ENCODE assay signal across 11 mouse cellular contexts in the genomic region with DNA sequence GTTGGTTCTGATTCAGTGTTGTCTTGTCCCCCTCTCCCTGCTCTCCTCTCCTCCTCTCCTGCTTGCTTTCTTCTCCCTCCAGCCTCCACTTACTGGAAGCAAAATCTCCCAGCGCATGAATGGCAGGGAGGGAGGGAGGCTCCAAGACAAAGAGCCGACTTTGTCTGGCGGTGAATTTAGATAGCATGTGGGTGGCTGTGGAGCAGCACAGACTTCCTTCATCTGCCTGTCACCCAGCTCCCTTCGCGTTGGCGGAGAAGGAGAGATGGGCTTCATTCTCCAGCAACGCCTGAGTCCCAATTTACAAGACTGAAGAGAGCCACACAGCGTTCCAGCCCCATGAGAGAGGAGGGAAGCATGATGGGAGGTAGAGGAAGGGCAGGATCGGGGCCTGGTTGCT.
DNase-seq lines count a peak whose midpoint lies in the region; TF ChIP-seq lines count a peak whose summit lies in the region.
"Had no signal": no experiment of that assay in that cellular context is flagged by ENCODE, and none has a peak within 500 bp of the region (broad histone marks: within the 10 kb centered on the region; RNA-seq: fewer than 3 reads in every experiment).

No protein-coding gene starts in this region.

- H3K79me2 ChIP-seq in heart, adult 2 months (replicated peaks; ENCODE audit: control insufficient read depth, insufficient read depth, low read length): no peaks in the 10 kb centered on the region

- no peak for TF ChIP-seq POLR2A in heart, adult 2 months (IDR thresholded peaks at IDR 0.05; ENCODE audit: insufficient read depth, low read depth, low read length)

- no peaks in the 10 kb centered on the region for H3K36me3 ChIP-seq in hindbrain, embryonic 10.5 days
- no peaks in the 10 kb centered on the region for H3K36me3 ChIP-seq in heart, adult 2 months (ENCODE audit: control insufficient read depth, insufficient read depth, low read length)

- H3K9ac ChIP-seq in heart, adult 2 months (ENCODE audit: low read depth, low read length): no peak overlapping the region
- H3K9ac ChIP-seq: lung, embryonic 14.5 days had no signal

- WGBS in hindbrain, embryonic 10.5 days: 41% methylated on average over 9 of the region's 9 CpGs
- WGBS in heart, adult 2 months: 53% methylated on average over 9 of the region's 9 CpGs

- DNase-seq in layer of hippocampus, adult 11-12 months (ENCODE audit: low spot score): peak; percentile 70
- no peak for DNase-seq in layer of hippocampus, postnatal 25 days (ENCODE audit: extremely low spot score in 1 of 2, low spot score in 1 of 2)
- DNase-seq in hindbrain, embryonic 10.5 days (ENCODE audit: low spot score): no peak
- DNase-seq in left cerebral cortex, adult 9 months (ENCODE audit: low spot score in 2 of 2): peak; percentile 79 to 89
- peak; percentile 63 for DNase-seq in right cerebral cortex, postnatal 14 days
- no peak for DNase-seq in heart, adult 2 months
- no peak for DNase-seq in ovary, adult 18-20 months (ENCODE audit: low spot score)
- no peak for DNase-seq in adrenal gland, postnatal 36 days
- DNase-seq: cerebellum, postnatal 36 days; kidney, postnatal 4 days; lung, embryonic 14.5 days had no signal

- H3K9me3 ChIP-seq in hindbrain, embryonic 10.5 days: no peaks in the 10 kb centered on the region

- H3K4me3 ChIP-seq in hindbrain, embryonic 10.5 days: no peak overlapping the region
- H3K4me3 ChIP-seq in heart, adult 2 months: no peak overlapping the region

- TF ChIP-seq EP300 in heart, adult 2 months (IDR thresholded peaks at IDR 0.05; ENCODE audit: insufficient read depth, low read depth, low read length): no peak

- H3K27me3 ChIP-seq in hindbrain, embryonic 10.5 days (ENCODE audit: insufficient read depth, poor library complexity, severe bottlenecking): 0 out of 2 replicates have a peak, but pooled peaks cover 10% of the 10 kb centered on the region
- H3K27me3 ChIP-seq in heart, adult 2 months (ENCODE audit: control insufficient read depth, insufficient read depth, low read length): no peaks in the 10 kb centered on the region

- intact Hi-C loops in heart, adult 2 months (cut with DNase I): no loop called here

- TF ChIP-seq CTCF in heart, adult 2 months (IDR thresholded peaks at IDR 0.05): no peak

- H3K27ac ChIP-seq in hindbrain, embryonic 10.5 days: peak overlapping the region; percentile 62
- no peak overlapping the region for H3K27ac ChIP-seq in heart, adult 2 months

- peaks cover 55% of the 10 kb centered on the region for H3K4me1 ChIP-seq in hindbrain, embryonic 10.5 days (replicated peaks)
- peaks cover 3% of the 10 kb centered on the region; the same call in 1 of the 2 replicates for H3K4me1 ChIP-seq in heart, adult 2 months (ENCODE audit: control insufficient read depth, insufficient read depth, low read length)

Comparison
In these comparisons a context has a peak if more than half of its experiments do, and no peak if none do; other contexts are left out.
1. DNase-seq: peak in layer of hippocampus, adult 11-12 months (single experiment), left cerebral cortex, adult 9 months (2 of 2) and right cerebral cortex, postnatal 14 days (single experiment); none in layer of hippocampus, postnatal 25 days (0 of 2), hindbrain, embryonic 10.5 days (single experiment), heart, adult 2 months (0 of 2), ovary, adult 18-20 months (single experiment) and adrenal gland, postnatal 36 days (0 of 2).